Mouse (Mus musculus) heart, postnatal 4 days (tissue): Measurements from ENCODE around the gene Tmem101. TPM values are rescaled to one million over a fixed set of nuclear protein-coding genes. Genes with fewer than 3 reads are reported as not detected.
A peak's percentile ranks its signal among the peaks of the same experiment; 100 is the strongest.

Experiments used
- DNase-seq: peaks from one replicate; pipeline ENCODE4 v3.0.0; 2021
- total RNA-seq, 2 experiments: library from RNA; stranded (reverse); gene quantifications; 2 replicates each; pipeline ENCODE4 v1.2.3; 2021

Tmem101 gene
- total RNA-seq, 2 experiments from 2014 or later: 15.0 to 15.4 TPM

DNA sequence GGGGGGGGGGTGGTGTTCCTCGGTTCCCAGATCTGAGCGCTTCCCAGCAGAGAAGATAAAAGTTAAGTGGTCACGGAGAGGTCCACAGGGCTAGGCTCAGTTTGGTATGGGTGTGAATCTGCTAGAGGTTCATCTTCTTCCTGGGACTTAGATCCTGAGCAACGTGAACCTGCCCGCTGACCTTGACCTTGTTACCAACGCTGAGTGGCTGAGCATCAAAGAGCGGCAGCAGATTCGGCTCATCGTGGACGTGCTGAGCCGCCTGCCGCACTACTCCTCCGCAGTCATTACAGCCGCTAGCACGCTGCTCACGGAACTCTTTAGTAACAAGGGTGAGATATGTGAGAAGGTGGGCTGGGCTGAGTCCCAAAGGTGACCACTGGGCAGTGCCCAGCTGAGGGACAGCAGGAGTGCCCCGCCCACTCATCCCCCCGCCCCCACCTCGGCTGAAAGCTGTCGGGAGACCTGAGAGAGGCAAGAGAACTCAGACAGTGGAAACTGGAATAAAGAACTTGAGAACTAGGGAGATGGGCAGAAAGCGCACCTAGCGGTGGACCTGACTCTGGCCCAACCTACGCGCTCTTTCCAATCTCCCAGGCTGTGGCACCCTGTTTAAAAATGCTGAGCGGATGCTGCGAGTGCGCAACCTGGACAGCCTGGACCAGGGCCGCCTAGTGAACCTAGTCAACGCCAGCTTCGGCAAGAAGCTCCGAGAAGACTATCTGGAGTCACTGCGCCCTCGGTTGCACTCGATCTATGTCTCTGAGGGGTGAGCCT lies 8.8 kb downstream of the Tmem101 start:
- no peak for DNase-seq

DNA sequence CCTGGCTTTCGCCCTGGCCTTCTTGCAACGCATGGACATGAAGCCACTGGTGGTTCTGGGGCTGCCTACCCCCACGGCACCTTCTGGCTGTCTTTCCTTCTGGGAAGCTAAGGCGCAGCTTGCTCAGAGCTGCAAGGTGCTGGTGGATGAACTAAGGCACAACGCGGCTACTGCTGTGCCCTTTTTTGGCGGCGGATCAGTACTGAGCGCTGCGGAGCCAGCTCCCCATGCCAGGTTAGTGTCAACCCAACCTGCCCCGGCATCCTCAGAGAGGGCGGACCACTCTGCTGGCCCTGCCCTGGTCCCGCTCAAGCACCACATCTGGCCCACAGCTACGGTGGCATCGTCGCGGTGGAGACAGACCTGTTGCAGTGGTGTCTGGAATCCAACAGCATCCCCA lies 9.7 kb downstream of the Tmem101 start:
- DNase-seq: no peak

GRCm38 (mm10) chr11:102146005-102146404 lies 10.2 kb downstream of the Tmem101 start:
- no peak for DNase-seq

DNA sequence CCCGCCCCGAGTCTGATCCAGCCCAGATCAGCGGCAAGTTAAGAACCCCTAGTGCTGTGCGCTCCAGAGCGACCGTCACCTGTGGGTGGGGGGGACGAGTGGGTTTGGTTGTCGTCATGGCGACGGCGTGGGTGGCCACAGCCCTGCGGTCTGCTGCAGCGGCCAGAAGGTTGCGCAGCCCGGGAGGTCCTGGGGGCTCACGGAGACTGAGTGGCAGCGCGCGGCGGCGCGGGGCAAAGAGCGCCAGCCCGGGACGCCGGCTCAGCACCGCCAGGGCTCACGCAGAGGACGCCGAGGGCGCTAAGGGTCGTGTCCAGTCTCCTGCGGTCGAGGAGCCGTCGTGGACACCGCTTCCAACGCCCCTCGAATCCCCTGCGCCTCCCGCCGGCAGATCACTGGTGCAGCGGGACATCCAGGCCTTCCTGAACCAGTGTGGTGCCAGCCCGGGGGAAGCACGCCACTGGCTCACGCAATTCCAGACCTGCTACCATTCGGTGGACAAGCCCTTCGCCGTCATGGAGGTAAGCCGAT lies 10.7 kb downstream of the Tmem101 start, which contains the start of gene Nags:
Gene Nags (plus strand): TSS at position 43 of the 531 bp plus-strand sequence.
- DNase-seq: no peak

DNA sequence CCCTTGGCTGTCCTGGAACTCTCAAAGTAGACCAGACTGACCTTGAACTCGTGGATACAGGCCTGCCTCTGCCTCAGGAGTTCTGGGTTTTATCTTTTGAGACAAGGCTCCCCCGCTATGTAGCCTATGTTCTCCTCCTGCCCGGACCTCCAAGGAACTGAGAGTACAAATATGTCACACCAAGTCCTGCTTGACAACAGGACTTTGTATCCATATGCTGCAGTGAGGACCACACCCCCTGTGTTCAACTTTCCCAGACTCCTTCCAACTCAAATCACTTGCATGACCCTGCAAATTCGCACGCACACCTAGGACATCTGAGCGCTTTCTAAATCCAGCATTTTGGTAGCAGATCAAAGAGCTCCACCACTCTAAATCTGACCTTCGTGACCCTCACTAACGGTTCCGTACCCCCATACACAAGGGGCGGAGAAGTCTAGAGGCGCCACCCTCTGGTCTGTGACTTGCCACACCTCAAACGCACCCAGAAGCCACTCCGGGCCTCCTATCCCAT lies 11.2 kb downstream of the Tmem101 start:
- no peak for DNase-seq

- DNase-seq: no peak
Measured at GRCm38 (mm10) chr11:102142355-102142754, 13.8 kb downstream of the Tmem101 start.

GRCm38 (mm10) chr11:102140508-102140907 lies 15.7 kb downstream of the Tmem101 start:
- DNase-seq: peak; percentile 76

GRCm38 (mm10) chr11:102138447-102138740 lies 17.8 kb downstream of the Tmem101 start:
- DNase-seq: peak; percentile 75

- DNase-seq: no peak
Measured at GRCm38 (mm10) chr11:102137625-102138446, 18.4 kb downstream of the Tmem101 start.

- DNase-seq: no peak
Measured at GRCm38 (mm10) chr11:102134516-102134915, 21.7 kb downstream of the Tmem101 start.

- DNase-seq: no peak
Measured at GRCm38 (mm10) chr11:102117386-102117785, 38.8 kb downstream of the Tmem101 start.

- DNase-seq: no peak
Measured at GRCm38 (mm10) chr11:102116241-102116640, 40.0 kb downstream of the Tmem101 start.

- DNase-seq: no peak
Measured at GRCm38 (mm10) chr11:102111576-102111975, 44.6 kb downstream of the Tmem101 start.

- DNase-seq: no peak
Measured at GRCm38 (mm10) chr11:102107732-102108131, 48.5 kb downstream of the Tmem101 start, which contains the start of gene Pyy. Gene Pyy, minus strand, starts transcription at chr11:102107832.

- no peak for DNase-seq
Measured at GRCm38 (mm10) chr11:102106911-102107310, 49.3 kb downstream of the Tmem101 start.

Other genes starting within 250 kb of the Tmem101 start
- 1 to 10 TPM; 7.5 to 8.2 TPM for gene Sost, start 189.4 kb downstream of the Tmem101 start, total RNA-seq
- gene Cfap97d1, start 172.1 kb downstream of the Tmem101 start, total RNA-seq: not detected
- 100 to 1,000 TPM; 149 to 162 TPM for gene Dusp3, start 169.4 kb downstream of the Tmem101 start, total RNA-seq
- gene Mpp3, start 127.9 kb downstream of the Tmem101 start, total RNA-seq: 1 to 10 TPM; 6.2 to 7.4 TPM
- gene Cd300lg, start 114.9 kb downstream of the Tmem101 start, total RNA-seq: 10 to 100 TPM; 32.3 to 36.2 TPM
- 1 to 10 TPM; 6.1 to 7.3 TPM for gene Mpp2, start 67.9 kb downstream of the Tmem101 start, total RNA-seq
- not detected for gene Ppy, start 55.1 kb downstream of the Tmem101 start, total RNA-seq
- not detected for gene Pyy, start 48.6 kb downstream of the Tmem101 start, total RNA-seq
- not detected for gene Nags, start 10.9 kb downstream of the Tmem101 start, total RNA-seq
- gene Lsm12, start 28.9 kb upstream of the Tmem101 start, total RNA-seq: 10 to 100 TPM; 71.3 to 75.3 TPM
- gene G6pc3, start 33.2 kb upstream of the Tmem101 start, total RNA-seq: 10 to 100 TPM; 29.9 to 32.6 TPM
- gene Hdac5, start 73.8 kb upstream of the Tmem101 start, total RNA-seq: 10 to 100 TPM; 90.7 to 91.4 TPM
- gene BC030867, start 92.5 kb upstream of the Tmem101 start, total RNA-seq: 1 to 10 TPM; 5.3 TPM
- under 1 TPM; 0.33 to 0.41 TPM for gene Asb16, start 112.3 kb upstream of the Tmem101 start, total RNA-seq
- gene Tmub2, start 128.5 kb upstream of the Tmem101 start, total RNA-seq: 10 to 100 TPM; 26.6 to 27.7 TPM
- 10 to 100 TPM; 36.8 to 39.4 TPM for gene Atxn7l3, start 140.2 kb upstream of the Tmem101 start, total RNA-seq
- 10 to 100 TPM; 81.9 to 89.3 TPM for gene Ubtf, start 163.3 kb upstream of the Tmem101 start, total RNA-seq
- 10 to 100 TPM in 1 of 2 experiments, 1 to 10 TPM in 1; 7.2 to 22.1 TPM for gene Slc4a1, start 209.8 kb upstream of the Tmem101 start, total RNA-seq
- gene Rundc3a, start 237.0 kb upstream of the Tmem101 start, total RNA-seq: 1 to 10 TPM in 1 of 2 experiments, under 1 TPM in 1; 0.50 to 1.9 TPM